Mouse (Mus musculus): Measurements from ENCODE around the gene Fopnl. TPM values are rescaled to one million over a fixed set of nuclear protein-coding genes. Genes with fewer than 3 reads are reported as not detected.

Fopnl gene
- 113 TPM for polyA plus RNA-seq (2017; shearing (Covaris generic))

GRCm38 (mm10) chr16:14316884-14317876 lies at the start of gene Fopnl:
TSS of gene Fopnl (minus strand) at chr16:14317405.

GRCm38 (mm10) chr16:14361362-14362098 lies 44.3 kb upstream of the Fopnl start, which contains the start of gene Abcc1:
TSS of gene Abcc1 (plus strand) at chr16:14361558.

DNA sequence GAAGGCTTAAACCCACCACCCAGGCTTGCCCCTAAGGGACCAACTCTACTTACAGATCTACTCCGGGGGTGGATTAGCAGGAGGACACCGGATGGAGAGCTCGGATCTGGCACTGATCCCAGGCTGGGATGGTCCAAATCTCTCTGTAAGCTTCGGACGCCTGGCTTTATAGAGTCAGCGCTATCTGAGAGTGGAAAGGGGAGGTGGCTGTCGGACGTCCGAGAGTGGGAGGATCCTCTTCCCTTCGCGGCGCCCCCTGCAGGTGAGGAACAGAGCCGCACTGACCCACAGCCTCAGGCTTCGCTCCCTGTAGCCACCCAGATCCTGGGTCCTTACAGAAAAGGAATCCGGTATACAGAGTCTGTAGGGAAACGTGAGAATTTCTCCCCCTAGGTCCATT lies 26.0 kb downstream of the Fopnl start, which contains the start of gene Myh11:
Myh11 (minus strand) TSS at position 150 of the 400 bp plus-strand sequence.

Other genes starting within 250 kb of the Fopnl start
- gene Nde1, start 154.1 kb downstream of the Fopnl start, polyA plus RNA-seq (2017; shearing (Covaris generic)): 122 TPM
- gene Marf1, start 154.1 kb downstream of the Fopnl start, polyA plus RNA-seq (2017; shearing (Covaris generic)): 6.4 TPM
- gene Myh11, start 26.0 kb downstream of the Fopnl start, polyA plus RNA-seq (2017; shearing (Covaris generic)): not detected
- 48.1 TPM for gene Abcc1, start 44.2 kb upstream of the Fopnl start, polyA plus RNA-seq (2017; shearing (Covaris generic))
- not detected for gene A630010A05Rik, start 244.9 kb upstream of the Fopnl start, polyA plus RNA-seq (2017; shearing (Covaris generic))